Mouse (Mus musculus) bone marrow, adult 2 months (tissue): ENCODE measurements at regions not wholly inside any gene's neighbourhood (a gene's known extent, or its start where the extent isn't known, plus 50 kb on each side); places are given as distances from the start of the nearest gene placed in this dataset.

Source experiments
- H3K27ac ChIP-seq: fragments of 200-500 bp; 2 replicates; pipeline ENCODE4 v1.5.1; 2012; ENCODE audit warnings: low read depth, mild to moderate bottlenecking, control low read depth, inconsistent platforms, low read length; ENCODE audit not compliant: control insufficient read depth, poor library complexity, insufficient read depth
- H3K4me1 ChIP-seq: fragments of 200-500 bp; 2 replicates; pipeline ENCODE4 v1.6.1; 2011; ENCODE audit warnings: low read length; ENCODE audit not compliant: control insufficient read depth, insufficient read depth
- H3K4me3 ChIP-seq: fragments of 200-500 bp; replicated peaks from 2 replicates; pipeline ENCODE3; 2011; ENCODE audit warnings: mild to moderate bottlenecking, low read depth, low read length, control low read depth; ENCODE audit not compliant: control insufficient read depth
- CTCF ChIP-seq: fragments of 200-500 bp; IDR thresholded peaks from 2 replicates; pipeline ENCODE4 v1.5.1; 2011; ENCODE audit warnings: low read length, control low read depth; ENCODE audit not compliant: control insufficient read depth, insufficient read depth
- POLR2A ChIP-seq: fragments of 200-500 bp; IDR thresholded peaks from 2 replicates; pipeline ENCODE4 v1.6.1; 2011; ENCODE audit warnings: low read depth, mild to moderate bottlenecking, control low read depth, low read length, borderline replicate concordance; ENCODE audit not compliant: control insufficient read depth
- WGBS: fragments of 180-500 bp; shearing (Covaris S2); methylation state at CpG from one replicate; pipeline ENCODE4 v1.1.7; 2018; 5-methylcytosine and 5-hydroxymethylcytosine counted together

DNA sequence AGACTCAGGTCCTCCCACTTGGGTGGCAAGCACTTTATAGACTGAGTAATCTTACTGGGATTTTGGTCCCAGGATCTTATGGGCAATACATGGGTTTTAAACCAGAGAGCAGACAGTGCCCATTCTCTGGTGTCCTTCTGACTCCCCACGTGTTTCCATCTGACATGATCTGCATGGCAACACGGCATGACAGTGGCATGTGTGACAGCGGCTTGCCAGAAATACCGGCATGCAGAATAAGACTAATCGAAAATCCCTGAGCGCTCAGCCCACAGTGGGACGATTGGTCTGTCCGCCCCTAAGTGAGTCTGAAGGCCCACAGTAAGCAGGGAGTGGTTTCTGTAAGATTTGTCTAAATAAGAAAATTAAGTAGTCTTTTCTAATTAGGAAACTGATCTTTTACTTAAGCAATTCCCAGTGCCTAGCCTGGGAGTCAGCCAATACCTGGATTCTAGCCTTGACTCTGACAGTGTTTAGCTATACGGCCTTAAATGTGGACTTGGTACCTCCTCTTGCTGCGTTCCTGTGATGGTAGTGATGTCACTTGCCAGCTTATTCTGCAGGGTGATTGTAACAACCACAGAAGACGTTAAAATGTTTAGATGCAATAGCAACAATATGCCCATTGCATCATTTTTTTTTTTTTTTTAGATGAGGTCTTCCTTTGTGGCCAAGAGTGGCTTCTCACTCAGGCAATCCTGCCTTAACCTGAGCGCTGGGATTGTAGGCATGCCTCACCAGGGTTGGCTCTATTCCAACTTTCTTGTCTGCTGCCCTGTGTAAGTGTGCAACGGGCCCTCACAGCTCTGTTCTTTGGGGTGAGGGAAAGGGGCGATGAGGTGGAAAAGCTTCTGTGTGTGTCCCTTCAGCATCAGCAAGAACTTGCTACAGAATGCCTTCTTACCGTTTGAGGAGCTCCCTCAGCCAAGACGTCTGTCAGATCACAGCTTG lies 71.8 kb downstream of the Enc1 start:
- TF ChIP-seq POLR2A, result no peak
- TF ChIP-seq CTCF, result no peak
- WGBS, result 74% methylated on average over 16 of the region's 16 CpGs
- no peak overlapping the region for H3K4me3 ChIP-seq
- H3K27ac ChIP-seq, result no peak overlapping the region
- H3K4me1 ChIP-seq, result no peaks in the 10 kb centered on the region

DNA sequence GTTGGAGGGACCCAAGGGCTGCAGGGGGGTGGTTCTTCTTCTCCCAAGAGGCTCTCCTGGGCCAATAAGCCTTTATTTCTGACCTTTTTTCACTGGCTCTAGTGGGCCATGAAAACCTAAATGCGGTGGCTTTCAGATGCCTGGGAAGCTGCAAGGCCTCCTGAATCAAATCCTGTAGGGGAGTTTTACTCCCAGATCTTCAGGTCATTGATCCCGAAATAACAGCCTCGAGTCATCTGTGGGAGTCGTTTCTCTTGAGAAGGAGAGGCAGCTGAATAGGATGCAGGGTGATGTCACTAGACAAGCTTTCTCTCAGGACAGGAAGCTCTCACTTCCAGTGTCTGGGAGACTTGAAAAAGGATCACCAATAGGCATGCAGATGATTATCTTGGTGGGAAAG lies 70.4 kb downstream of the Enc1 start:
- Histone ChIP-seq H3K4me3 (no peak overlapping the region), H3K27ac (no peak overlapping the region), H3K4me1 (no peaks in the 10 kb centered on the region)
- WGBS, result 72% methylated on average over 4 of the region's 4 CpGs
- no peak for TF ChIP-seq CTCF
- TF ChIP-seq POLR2A, result no peak

DNA sequence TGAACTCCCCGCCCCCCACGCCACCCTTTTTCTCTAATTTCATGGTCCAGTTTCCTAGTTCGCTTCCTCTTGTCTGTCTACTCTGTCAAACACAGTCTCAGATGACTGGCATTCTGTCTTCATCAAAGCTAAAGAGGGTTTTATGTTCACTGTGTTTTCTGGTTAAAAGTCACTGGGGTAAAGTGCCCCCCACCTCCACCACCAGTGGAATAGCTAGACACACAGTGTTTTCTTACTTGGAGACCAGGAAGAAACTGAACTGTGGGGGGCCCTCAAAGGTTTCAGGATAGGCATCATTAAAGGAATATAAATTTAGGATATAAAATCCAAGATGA lies 69.9 kb downstream of the Enc1 start:
- 62% methylated on average over 3 of the region's 3 CpGs for WGBS
- Histone ChIP-seq H3K4me3 (no peak overlapping the region), H3K27ac (no peak overlapping the region), H3K4me1 (no peaks in the 10 kb centered on the region)
- TF ChIP-seq CTCF (no peak), POLR2A (no peak)

DNA sequence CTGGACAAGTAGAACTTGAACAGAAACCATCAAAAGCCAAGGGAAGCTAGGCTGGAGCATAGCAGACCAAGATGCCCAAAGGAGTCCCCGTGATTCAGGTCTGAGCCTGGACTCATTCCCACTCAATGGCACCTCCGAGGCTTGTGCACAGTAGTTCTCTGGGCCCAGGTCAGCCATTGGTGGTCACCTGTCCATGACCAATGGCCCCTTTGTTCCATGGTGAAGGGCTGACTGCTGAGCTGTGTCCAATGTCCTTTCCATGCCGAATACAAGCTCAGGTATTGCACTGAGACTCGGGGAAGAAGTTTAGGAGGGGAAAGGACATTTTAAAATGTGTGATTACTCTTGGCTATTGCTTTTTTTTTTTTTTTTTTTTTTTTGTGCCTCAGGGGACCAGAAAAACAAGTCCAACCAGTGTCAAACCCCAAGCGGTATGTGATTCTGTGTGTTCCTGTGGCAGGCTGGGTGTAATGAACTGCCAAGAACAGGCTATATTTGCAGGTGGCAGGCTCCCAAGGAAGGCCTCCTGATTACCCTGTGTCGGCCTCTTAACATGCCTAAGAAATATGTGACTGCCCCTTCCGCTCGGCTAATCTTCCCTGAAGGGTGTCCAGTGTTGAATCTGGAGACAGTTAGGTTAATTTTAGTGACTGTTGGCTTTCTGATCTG lies 69.4 kb downstream of the Enc1 start:
- WGBS, result 77% methylated on average over 8 of the region's 8 CpGs
- Histone ChIP-seq H3K4me3 (no peak overlapping the region), H3K27ac (no peak overlapping the region), H3K4me1 (no peaks in the 10 kb centered on the region)
- TF ChIP-seq POLR2A (no peak), CTCF (no peak)

DNA sequence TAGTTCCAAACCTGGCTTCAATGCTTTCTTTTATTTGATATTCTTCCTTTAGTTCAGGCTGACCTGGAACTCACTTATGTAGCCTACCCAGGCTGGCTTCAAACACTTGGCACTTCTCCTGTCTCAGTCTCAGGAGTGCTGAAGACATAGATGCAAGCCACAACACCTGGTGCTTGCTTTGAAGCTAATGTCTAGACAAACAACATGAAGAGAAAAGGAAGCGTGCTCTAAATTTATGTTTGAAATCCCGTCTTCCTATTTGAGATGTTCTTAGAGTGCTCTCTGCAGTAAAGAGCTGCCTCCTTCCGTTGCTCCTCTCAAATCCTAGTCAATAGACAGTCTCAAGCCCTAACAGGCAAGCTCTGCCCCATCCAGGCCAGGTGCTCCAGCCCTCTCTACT lies 68.5 kb downstream of the Enc1 start:
- 75% methylated on average over 3 of the region's 3 CpGs for WGBS
- H3K27ac ChIP-seq, result no peak overlapping the region
- H3K4me1 ChIP-seq, result no peaks in the 10 kb centered on the region
- TF ChIP-seq CTCF (no peak), POLR2A (no peak)
- no peak overlapping the region for H3K4me3 ChIP-seq

DNA sequence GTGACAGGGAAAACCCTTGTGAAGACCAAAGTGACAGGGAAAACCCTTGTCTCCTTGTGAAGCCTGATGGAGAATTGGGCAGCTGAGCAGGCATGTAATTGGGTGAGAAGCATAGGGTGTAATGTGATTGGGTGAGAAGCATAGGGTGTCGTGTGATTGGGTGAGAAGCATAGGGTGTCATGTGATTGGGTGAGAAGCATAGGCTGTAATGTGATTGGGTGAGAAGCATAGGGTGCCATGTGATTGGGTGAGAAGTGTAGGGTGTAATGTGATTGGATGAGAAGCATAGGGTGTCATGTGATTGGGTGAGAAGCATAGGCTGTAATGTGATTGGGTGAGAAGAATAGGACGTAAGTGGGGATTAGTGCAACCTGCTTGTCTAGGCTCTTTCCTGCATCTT lies 67.5 kb downstream of the Enc1 start:
- no peaks in the 10 kb centered on the region for H3K4me1 ChIP-seq
- no peak overlapping the region for H3K27ac ChIP-seq
- H3K4me3 ChIP-seq, result no peak overlapping the region
- TF ChIP-seq POLR2A (no peak), CTCF (no peak)
- 87% methylated on average over 2 of the region's 2 CpGs for WGBS
